Mouse (Mus musculus) stomach, embryonic 14.5 days (tissue): ENCODE measurements around the gene Slc5a4b. TPM values are rescaled to one million over a fixed set of nuclear protein-coding genes. Genes with fewer than 3 reads are reported as not detected.

Experiments
- microRNA-seq: library from miRNA; unstranded; fragments of <30 nt; microRNA quantifications from one replicate; pipeline ENCODE4, GENCODE M21; 2016
- polyA plus RNA-seq: library from polyadenylated mRNA; unstranded; fragments of >200 nt; fragmentation: Nextera tagmentation; extraction: Ambion mirVana; gene quantifications from 2 replicates; pipeline ENCODE4 v1.2.1, GENCODE M21; 2014

Slc5a4b gene
- polyA plus RNA-seq, 1 experiment from 2014 or later = not detected

Small RNA genes within 50 kb of the gene (microRNA-seq; reads per million reads assigned to microRNA genes)
- not detected for gene Mir6409

Other genes starting within 250 kb of the Slc5a4b start
- gene Derl3, start 217.5 kb downstream of the Slc5a4b start, polyA plus RNA-seq = 2.3 and 3.3 TPM in 2 replicates
- gene Smarcb1, start 189.3 kb downstream of the Slc5a4b start, polyA plus RNA-seq = 182 and 197 TPM in 2 replicates
- gene Chchd10, start 177.8 kb downstream of the Slc5a4b start, polyA plus RNA-seq = 40.3 and 47.6 TPM in 2 replicates
- gene Mmp11, start 174.5 kb downstream of the Slc5a4b start, polyA plus RNA-seq = 47.9 and 59.5 TPM in 2 replicates
- not detected in 2 replicates for gene Gm867, start 170.3 kb downstream of the Slc5a4b start, polyA plus RNA-seq
- 0.88 and 1.3 TPM in 2 replicates for gene Vpreb3, start 167.9 kb downstream of the Slc5a4b start, polyA plus RNA-seq
- not detected in 2 replicates for gene Gm5134, start 156.4 kb downstream of the Slc5a4b start, polyA plus RNA-seq
- 23.2 and 24.8 TPM in 2 replicates for gene Zfp280b, start 78.3 kb downstream of the Slc5a4b start, polyA plus RNA-seq
- not detected in 2 replicates for gene Slc5a4a, start 36.5 kb upstream of the Slc5a4b start, polyA plus RNA-seq
- 58.1 and 61.4 TPM in 2 replicates for gene Prmt2, start 126.9 kb upstream of the Slc5a4b start, polyA plus RNA-seq
- 1.6 and 2.1 TPM in 2 replicates for gene S100b, start 142.9 kb upstream of the Slc5a4b start, polyA plus RNA-seq
- gene Dip2a, start 234.3 kb upstream of the Slc5a4b start, polyA plus RNA-seq = 7.8 TPM in 2 replicates